Mouse (Mus musculus): ENCODE data around the gene Cntln. TPM values are rescaled to one million over a fixed set of nuclear protein-coding genes. Genes with fewer than 3 reads are reported as not detected.

Cntln gene
- total RNA-seq (2021), result 1 to 10 TPM; 7.4 to 8.1 TPM
- long read RNA-seq, experiment 1, partial matches to known transcripts, result 0 of 3 reads
- long read RNA-seq, experiment 1, other reads (novel, unspliced or antisense), result 3 of 3 reads
- long read RNA-seq, experiment 2, partial matches to known transcripts, result 0 of 6 reads
- long read RNA-seq, experiment 2, other reads (novel, unspliced or antisense), result 5 of 6 reads

DNA sequence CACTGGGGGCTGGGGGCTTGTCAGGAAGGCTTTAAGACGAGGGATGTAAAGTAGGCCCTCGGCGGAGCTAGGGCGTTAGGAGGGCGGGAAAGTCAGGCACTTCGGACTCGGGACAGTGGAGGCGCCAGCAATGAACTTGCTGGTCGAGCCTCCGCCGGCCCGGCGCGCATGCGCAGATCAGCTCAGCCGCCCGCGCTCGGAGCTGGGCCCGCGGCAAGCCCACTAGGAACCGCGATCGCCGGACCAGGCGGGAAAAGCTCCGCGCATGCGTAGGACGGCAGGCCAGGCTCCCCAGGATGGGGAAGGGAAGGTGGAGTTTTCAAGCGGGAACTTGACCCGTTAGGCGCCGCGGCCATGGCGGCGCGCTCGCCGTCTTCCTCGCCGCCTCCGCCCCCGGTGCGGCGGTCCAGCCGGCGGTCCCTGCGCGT is at the start of gene Cntln:
TSS of gene Cntln (plus strand) at position 199 of the 428 bp plus-strand sequence.
- peak; percentile 92 to 93 for DNase-seq (ENCODE audit: low spot score in 2 of 2)
- peak; percentile 54 for TF ChIP-seq CTCF (conservative IDR thresholded peaks at IDR 0.05)
- H3K27ac ChIP-seq, result peak within 1 kb of the TSS; percentile 74
- H3K4me3 ChIP-seq, result peak within 1 kb of the TSS; percentile 89

DNA sequence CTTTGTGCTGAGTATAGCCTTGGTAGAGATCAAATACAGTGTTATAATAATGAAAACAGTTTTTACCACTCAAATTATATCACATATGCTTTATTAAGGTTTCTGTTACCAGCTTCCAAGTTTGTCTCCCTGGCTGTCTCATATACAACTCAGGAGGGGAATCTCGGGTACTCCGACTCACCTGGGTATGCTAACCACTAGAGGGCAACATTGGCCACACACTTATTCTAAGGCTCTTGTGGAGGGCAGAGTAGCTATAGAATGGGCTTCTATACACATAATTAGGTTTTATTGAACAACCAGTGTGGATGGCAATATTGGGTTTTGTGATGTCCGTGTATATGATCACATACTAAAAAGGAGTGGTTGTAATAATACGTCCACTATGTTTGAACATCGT is 47.1 kb upstream of the Cntln start:
- no peak for DNase-seq (ENCODE audit: low spot score in 2 of 2)
- peak; percentile 79 for TF ChIP-seq CTCF (conservative IDR thresholded peaks at IDR 0.05)
- no peak overlapping the region for H3K4me3 ChIP-seq
- H3K27ac ChIP-seq, result no peak overlapping the region

DNA sequence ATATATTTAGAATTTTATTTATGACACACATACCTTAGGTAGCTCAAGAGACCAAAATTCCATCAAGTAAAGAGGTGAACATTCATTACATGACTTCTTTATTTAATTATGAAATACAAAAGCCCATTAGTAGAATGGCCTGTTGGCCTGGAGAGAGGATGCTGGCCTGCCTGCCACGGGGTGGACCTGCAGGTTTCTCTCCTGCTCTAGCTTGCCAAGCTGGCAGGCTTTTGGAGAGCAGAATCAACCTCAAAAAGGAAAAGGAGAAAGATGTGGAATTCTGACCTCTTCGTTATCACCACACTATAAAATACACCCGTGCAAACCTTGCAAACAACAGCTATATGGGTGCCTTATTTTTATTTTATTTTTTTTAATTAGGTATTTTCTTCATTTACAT is 45.6 kb upstream of the Cntln start:
- TF ChIP-seq CTCF (conservative IDR thresholded peaks at IDR 0.05), result no peak
- DNase-seq (ENCODE audit: low spot score in 2 of 2), result no peak
- Histone ChIP-seq H3K27ac (no peak overlapping the region), H3K4me3 (no peak overlapping the region)

DNA sequence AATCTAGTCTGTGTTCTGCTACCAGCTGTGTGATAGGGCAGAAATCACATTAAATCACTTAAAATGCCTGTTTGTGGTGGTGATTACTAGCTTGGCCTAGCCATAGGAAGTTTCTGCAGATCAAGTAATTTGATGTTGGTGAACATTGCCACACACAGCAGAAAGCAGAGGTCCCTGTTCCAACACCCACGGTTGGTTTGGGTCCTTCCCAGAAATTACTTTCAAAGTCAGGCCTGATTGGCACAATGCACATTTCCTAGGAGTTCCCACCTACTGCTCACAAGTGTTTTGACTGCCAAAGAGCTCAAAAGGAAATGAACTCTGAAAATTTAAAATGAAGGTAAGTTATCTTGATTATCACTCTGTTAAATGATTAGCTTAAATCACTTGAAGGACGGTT is 44.6 kb upstream of the Cntln start:
- no peak overlapping the region for H3K27ac ChIP-seq
- no peak for TF ChIP-seq CTCF (conservative IDR thresholded peaks at IDR 0.05)
- no peak for DNase-seq (ENCODE audit: low spot score in 2 of 2)
- H3K4me3 ChIP-seq, result no peak overlapping the region

DNA sequence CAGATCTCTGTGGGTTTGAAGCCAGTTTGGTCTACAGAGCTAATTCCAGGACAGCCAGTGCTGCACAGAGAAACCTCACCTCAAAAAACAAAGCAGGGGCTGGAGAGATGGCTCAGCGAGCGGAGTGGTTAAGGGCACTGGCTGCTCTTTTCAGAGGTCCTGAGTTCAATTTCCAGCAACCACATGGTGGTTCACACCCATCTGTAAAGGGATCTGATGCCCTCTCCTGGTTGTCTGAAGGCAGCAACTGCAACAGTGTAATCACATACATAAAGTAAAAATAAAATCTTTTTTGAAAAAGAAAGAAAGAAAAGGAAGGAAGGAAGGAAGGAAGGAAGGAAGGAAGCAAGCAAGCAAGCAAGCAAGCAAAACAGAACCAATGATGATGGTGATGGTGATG is 26.5 kb upstream of the Cntln start:
- DNase-seq (ENCODE audit: low spot score in 2 of 2), result no peak
- Histone ChIP-seq H3K27ac (no peak overlapping the region), H3K4me3 (no peak overlapping the region)
- peak; percentile 44 for TF ChIP-seq CTCF (conservative IDR thresholded peaks at IDR 0.05)

DNA sequence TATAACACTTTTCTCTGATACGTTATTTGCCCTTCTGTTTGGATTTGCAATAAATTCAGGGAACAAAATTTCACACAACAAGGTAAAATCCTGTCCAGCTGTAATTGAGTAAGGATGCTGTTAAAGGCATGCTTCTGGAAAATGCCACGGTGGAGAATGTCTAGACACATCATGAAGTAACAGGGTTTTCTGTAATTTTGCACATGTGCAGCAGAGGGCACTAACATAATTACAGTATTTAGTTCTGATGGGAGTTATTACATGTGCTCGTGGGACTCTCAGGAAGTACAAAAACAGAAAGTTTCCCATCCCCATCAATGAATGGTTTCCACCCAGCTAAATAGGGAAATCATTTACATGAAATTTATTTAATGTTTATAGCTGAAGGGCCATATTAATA is 7.8 kb upstream of the Cntln start:
- DNase-seq (ENCODE audit: low spot score in 2 of 2), result peak in 1 of 2 experiments; percentile 47
- TF ChIP-seq CTCF (conservative IDR thresholded peaks at IDR 0.05), result peak; percentile 84

DNA sequence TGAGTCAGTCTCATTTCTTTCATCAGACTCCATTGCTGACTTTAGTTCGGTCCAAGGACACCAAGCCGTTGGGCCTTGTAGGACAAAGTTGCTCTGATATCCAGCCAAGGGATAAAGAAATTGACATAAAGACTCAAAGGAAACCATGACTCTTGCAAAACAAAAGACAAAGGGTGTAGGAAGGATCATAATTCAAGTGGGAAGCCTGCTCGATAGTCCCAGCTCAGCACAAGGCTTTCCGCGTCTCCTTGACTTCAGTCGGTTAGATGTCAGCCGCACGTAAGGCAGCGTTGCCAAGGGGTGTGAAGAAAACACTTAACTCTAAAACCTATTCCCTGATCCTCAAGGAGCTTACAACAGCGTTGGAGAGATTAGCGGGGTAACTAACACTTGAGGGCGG is 463 bp upstream of the Cntln start:
- no peak for DNase-seq (ENCODE audit: low spot score in 2 of 2)
- peak overlapping the region; percentile 74 for H3K27ac ChIP-seq
- TF ChIP-seq CTCF (conservative IDR thresholded peaks at IDR 0.05), result no peak
- H3K4me3 ChIP-seq, result peak overlapping the region; percentile 89

More for the DNA sequence above, 7.8 kb upstream of the Cntln start:
- no peak overlapping the region for H3K27ac ChIP-seq
- H3K4me3 ChIP-seq, result no peak overlapping the region

DNA sequence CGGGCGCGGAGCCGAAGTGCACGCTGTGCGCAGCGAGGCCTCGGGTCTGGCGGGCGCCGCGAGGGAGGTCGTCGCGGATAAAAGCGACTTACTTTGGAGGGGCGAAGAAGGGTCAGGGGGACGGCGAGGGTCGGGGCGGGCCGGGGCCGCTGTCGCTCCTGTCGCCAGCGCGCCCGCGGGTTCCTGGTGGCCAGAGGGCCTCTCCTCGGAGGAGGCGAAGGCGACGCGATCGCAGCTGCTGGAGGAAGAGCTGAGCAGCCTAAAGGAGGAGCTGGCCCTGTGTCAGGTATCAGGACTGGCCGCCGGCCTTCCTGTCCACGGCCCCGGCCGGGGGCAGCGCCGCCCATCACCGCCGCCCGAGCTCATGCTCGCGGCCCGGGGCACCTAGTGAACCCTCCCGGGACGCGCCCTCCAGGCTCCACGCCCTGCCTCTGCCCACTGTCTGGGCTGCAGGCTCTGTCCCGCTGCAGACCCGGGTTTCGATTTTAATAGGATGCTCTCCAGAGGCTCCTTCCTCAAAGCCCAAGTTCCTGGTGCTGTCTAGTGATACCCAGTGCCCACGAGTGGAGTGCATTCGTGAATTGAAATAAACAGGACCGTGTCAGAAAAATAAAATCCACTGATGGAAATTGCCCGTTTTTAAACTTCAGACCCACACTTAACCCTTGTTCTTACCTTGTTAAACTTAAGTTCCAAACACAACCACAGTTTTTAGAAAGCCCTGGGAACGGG is 596 bp downstream of the Cntln start:
- TF ChIP-seq CTCF (conservative IDR thresholded peaks at IDR 0.05), result no peak
- H3K27ac ChIP-seq, result peak overlapping the region; percentile 74
- H3K4me3 ChIP-seq, result peak overlapping the region; percentile 89
- DNase-seq (ENCODE audit: low spot score in 2 of 2), result no peak

DNA sequence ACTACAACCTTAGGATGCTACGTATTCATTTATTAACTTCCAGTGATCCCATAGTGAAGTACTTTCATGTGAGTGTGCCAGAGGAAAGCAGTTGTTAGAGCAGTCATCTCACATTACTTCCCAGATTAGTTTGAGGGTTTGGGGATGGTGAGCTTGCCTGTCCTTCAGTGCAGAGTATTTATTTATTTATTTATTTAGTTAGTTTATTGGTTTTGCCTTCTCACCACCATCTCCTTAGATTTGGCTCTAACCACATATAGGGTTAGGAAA is 1.1 kb downstream of the Cntln start:
- Histone ChIP-seq H3K4me3 (peak overlapping the region; percentile 89), H3K27ac (no peak overlapping the region)
- TF ChIP-seq CTCF (conservative IDR thresholded peaks at IDR 0.05), result no peak
- DNase-seq (ENCODE audit: low spot score in 2 of 2), result no peak

DNA sequence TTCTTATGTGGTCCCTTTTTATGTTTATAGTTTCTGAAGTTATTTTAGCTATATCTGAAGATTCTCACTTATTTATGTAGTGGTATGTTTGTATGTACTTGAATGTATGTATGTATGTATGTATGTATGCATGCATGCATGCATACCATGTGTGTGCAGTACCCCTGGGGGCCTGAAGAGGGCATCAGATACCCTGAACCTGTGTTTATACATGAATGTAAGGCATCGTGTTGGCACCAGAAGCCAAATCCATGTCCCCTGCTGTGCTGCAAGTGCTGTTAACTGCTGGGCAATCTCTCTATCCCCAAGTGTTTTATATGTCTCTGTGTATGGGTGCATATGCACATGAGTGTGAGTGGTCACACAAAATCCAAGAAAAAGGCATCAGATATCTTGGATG is 34.3 kb downstream of the Cntln start:
- no peak for DNase-seq (ENCODE audit: low spot score in 2 of 2)
- no peak overlapping the region for H3K27ac ChIP-seq
- peak; percentile 25; the same call in 1 of the 2 replicates for TF ChIP-seq CTCF (conservative IDR thresholded peaks at IDR 0.05)
- no peak overlapping the region for H3K4me3 ChIP-seq

DNA sequence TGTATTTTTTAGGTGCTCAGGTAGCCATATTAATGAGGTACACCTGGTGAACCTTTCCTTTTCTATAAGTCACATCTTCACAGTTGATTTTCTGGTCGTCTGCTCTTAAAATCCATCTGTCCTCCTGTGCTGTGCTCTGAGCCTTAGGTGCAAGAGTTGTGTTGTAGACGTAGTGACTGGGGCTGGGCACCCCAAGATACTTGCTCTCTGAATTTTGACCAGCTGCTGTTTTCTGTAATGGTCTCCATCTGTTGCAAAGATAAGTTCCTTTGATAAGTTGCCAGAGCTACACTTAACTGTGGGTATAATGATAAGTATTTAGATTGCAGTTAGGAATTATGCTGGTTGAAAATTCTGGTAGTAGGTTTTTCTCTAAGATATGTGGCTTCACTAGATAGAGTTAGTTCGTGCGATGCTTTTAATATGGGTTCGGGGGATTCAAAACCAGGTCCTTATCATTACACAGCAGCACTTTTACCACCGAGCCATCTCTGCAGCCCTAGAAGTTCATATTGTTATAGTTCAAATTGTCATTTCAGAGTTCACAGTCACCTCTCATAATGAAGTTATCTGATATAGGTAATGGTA is 50.3 kb downstream of the Cntln start:
- no peak for DNase-seq (ENCODE audit: low spot score in 2 of 2)

DNA sequence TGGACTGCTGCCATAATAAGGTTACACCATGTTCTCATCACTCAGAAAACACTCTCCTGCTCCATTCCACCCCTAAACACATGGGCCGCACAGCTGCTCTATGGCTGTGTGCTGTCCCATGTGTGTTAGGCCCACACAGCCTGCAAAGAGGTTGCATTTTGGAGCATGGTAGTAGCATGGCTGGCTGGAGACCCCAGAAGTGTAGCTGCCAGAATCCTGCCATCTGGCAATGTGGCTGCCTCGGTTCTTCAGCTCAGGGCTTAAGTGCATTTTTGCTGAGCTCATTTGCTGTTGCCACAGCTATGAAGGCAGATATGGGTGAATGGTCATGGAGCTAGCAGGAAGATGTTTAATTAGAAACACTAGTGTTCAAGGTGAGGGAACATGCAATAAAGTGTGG is 58.0 kb downstream of the Cntln start:
- Histone ChIP-seq H3K27ac (peak overlapping the region; percentile 34; the same call in 1 of the 2 replicates), H3K4me3 (no peak overlapping the region)
- TF ChIP-seq CTCF (conservative IDR thresholded peaks at IDR 0.05), result no peak
- DNase-seq (ENCODE audit: low spot score in 2 of 2), result no peak

More for the DNA sequence above, 50.3 kb downstream of the Cntln start:
- no peak for TF ChIP-seq CTCF (conservative IDR thresholded peaks at IDR 0.05)
- H3K4me3 ChIP-seq, result no peak overlapping the region
- H3K27ac ChIP-seq, result no peak overlapping the region

DNA sequence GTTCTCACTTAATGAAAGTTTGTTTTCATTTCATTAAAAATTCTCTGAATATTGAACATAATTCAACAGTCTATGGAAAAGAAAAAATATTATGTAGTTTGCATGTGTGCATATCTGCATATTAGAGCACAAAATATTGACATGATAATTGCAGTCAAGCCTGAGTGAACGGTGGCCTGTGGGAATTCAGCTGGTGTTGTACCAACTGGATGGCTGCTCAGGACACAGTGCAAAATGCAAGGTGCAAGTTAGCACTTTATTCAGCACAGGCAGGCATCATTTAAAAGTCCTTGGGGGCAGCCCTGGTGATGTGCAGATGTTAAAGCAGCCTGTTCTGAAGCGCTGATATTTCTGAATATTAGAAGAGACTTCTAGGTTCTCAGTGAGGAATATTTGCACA is 58.5 kb downstream of the Cntln start:
- DNase-seq (ENCODE audit: low spot score in 2 of 2), result no peak
- TF ChIP-seq CTCF (conservative IDR thresholded peaks at IDR 0.05), result no peak
- peak overlapping the region; percentile 34; the same call in 1 of the 2 replicates for H3K27ac ChIP-seq
- no peak overlapping the region for H3K4me3 ChIP-seq

DNA sequence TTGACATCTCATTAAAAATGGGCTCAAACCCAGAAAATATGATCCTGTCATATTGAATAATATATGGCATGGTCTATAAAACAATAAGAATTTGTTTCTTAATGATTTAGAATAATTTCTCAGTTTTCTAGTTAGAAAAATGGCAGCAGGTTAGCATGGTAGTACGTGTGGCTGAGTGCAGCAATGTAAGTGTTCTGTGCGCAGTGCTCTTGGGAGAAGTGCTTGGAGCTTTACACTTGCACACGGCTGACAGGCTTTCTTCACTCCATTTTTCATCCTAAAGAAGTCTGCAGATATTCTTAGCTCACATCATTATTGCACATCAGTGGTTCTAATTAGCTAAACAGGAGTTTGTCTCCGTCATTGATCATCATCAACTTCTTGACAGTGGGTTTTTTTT is 60.0 kb downstream of the Cntln start:
- Histone ChIP-seq H3K27ac (no peak overlapping the region), H3K4me3 (no peak overlapping the region)
- no peak for TF ChIP-seq CTCF (conservative IDR thresholded peaks at IDR 0.05)
- no peak for DNase-seq (ENCODE audit: low spot score in 2 of 2)

Data from layer of hippocampus, adult 2 months (tissue).